Mouse (Mus musculus): ENCODE measurements around the gene Sptan1.
"Not testable (repeated sequence)": the region's sequence is repeated elsewhere in the genome, so short reads cannot be mapped to it uniquely, and the experiment has no call there.

Gene Sptan1

GRCm38 (mm10) chr2:30009101-30009500, 43.7 kb downstream of the Sptan1 start:
- DNase-seq (ENCODE audit: low spot score) = no peak

GRCm38 (mm10) chr2:30010840-30011281, 45.5 kb downstream of the Sptan1 start:
- no peak for DNase-seq (ENCODE audit: low spot score)

- no peak for DNase-seq (ENCODE audit: low spot score)
Measured at GRCm38 (mm10) chr2:30014326-30014966, 49.1 kb downstream of the Sptan1 start.

- no peak for DNase-seq (ENCODE audit: low spot score)
Measured at GRCm38 (mm10) chr2:30025454-30025853, 60.1 kb downstream of the Sptan1 start.

- DNase-seq (ENCODE audit: low spot score) = no peak
Measured at GRCm38 (mm10) chr2:30026997-30027396, 61.6 kb downstream of the Sptan1 start.

- no peak for DNase-seq (ENCODE audit: low spot score)
Measured at GRCm38 (mm10) chr2:30032244-30032846, 67.0 kb downstream of the Sptan1 start.

GRCm38 (mm10) chr2:30032957-30033356, 67.6 kb downstream of the Sptan1 start:
- no peak for DNase-seq (ENCODE audit: low spot score)

- no peak for DNase-seq (ENCODE audit: low spot score)
Measured at GRCm38 (mm10) chr2:30037762-30038161, 72.4 kb downstream of the Sptan1 start.

GRCm38 (mm10) chr2:30038370-30038769, 73.0 kb downstream of the Sptan1 start:
- DNase-seq (ENCODE audit: low spot score) = no peak

- no peak for DNase-seq (ENCODE audit: low spot score)
Measured at GRCm38 (mm10) chr2:30039687-30040086, 74.3 kb downstream of the Sptan1 start.

- DNase-seq (ENCODE audit: low spot score) = peak; percentile 93
Measured at GRCm38 (mm10) chr2:30042445-30042844, 77.1 kb downstream of the Sptan1 start.

- DNase-seq (ENCODE audit: low spot score) = no peak
Measured at GRCm38 (mm10) chr2:30044550-30044949, 79.2 kb downstream of the Sptan1 start.

- DNase-seq (ENCODE audit: low spot score) = no peak
Measured at GRCm38 (mm10) chr2:30047127-30047526, 81.8 kb downstream of the Sptan1 start.

- no peak for DNase-seq (ENCODE audit: low spot score)
Measured at GRCm38 (mm10) chr2:30048101-30048501, 82.7 kb downstream of the Sptan1 start.

GRCm38 (mm10) chr2:30048699-30049388, 83.5 kb downstream of the Sptan1 start, which contains the start of gene Wdr34:
Wdr34 (minus strand) TSS chr2:30048881.
- DNase-seq (ENCODE audit: low spot score) = peak; percentile 100

- DNase-seq (ENCODE audit: low spot score) = no peak
Measured at GRCm38 (mm10) chr2:30049831-30050230, 84.5 kb downstream of the Sptan1 start.

- DNase-seq (ENCODE audit: low spot score) = no peak
Measured at GRCm38 (mm10) chr2:30051992-30052761, 86.8 kb downstream of the Sptan1 start.

GRCm38 (mm10) chr2:30055310-30055709, 90.0 kb downstream of the Sptan1 start:
- DNase-seq (ENCODE audit: low spot score) = not testable (repeated sequence)

- DNase-seq (ENCODE audit: low spot score) = no peak
Measured at GRCm38 (mm10) chr2:30056736-30057135, 91.4 kb downstream of the Sptan1 start.

GRCm38 (mm10) chr2:30057223-30057904, 92.0 kb downstream of the Sptan1 start, which contains the start of gene Set:
Set (plus strand) TSS chr2:30057378.
- DNase-seq (ENCODE audit: low spot score) = peak; percentile 73

- peak; percentile 44 for DNase-seq (ENCODE audit: low spot score)
Measured at GRCm38 (mm10) chr2:30058418-30058817, 93.1 kb downstream of the Sptan1 start.

Data from embryo, embryonic 10 days (tissue).